Mouse (Mus musculus) B cell, adult 62 days (primary cell): ENCODE measurements around the gene Cyp27b1. TPM values are rescaled to one million over a fixed set of nuclear protein-coding genes. Genes with fewer than 3 reads are reported as not detected.

Experiments
- total RNA-seq: library from RNA; stranded (reverse); gene quantifications from 4 replicates; pipeline ENCODE4 v1.2.4, GENCODE M21; 2023

Gene Cyp27b1
- total RNA-seq, result 1.2 to 2.1 TPM in 2 of 4 replicates, not detected in the others

DNA sequence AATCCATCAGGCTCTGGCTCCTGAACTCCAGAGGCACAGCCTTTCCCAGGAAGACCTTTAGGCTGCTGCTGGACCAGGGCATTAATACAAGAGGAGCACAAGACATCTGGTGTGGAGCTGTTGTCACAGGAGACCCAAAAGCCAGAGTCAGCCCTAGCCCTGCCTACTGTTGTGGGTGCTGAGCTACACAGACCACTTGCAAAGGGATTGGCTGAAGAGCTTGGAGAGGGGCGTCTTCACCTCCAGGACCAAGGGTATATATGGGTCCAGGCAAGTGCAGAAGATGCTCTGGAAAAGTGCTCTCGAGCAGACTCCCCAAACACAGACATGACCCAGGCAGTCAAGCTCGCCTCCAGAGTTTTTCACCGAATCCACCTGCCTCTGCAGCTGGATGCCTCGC is at the start of gene Cyp27b1:
Cyp27b1 (plus strand) TSS at position 297 of the 400 bp plus-strand sequence.

DNA sequence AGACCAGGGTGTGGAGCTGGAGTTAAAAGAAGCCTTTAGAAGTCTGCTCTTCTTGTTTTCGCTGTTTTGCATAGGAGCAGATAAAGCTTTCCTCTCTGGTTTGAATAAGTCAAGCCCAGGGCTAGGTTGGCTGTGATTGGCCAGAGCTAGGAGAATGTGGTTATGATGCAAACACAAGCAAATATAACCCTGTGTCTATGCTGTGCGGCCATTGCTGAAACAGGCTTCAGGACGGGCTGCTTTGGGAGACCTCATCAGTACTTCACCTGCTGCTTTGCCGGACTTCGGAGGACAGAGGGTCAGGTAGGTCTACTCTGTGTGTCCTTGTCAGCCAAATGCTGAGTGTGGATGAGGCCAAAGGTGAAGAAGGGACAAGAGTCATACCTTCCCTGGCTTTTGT is 47.5 kb upstream of the Cyp27b1 start, which contains the start of gene Avil:
Avil (plus strand) TSS at position 181 of the 400 bp plus-strand sequence.

DNA sequence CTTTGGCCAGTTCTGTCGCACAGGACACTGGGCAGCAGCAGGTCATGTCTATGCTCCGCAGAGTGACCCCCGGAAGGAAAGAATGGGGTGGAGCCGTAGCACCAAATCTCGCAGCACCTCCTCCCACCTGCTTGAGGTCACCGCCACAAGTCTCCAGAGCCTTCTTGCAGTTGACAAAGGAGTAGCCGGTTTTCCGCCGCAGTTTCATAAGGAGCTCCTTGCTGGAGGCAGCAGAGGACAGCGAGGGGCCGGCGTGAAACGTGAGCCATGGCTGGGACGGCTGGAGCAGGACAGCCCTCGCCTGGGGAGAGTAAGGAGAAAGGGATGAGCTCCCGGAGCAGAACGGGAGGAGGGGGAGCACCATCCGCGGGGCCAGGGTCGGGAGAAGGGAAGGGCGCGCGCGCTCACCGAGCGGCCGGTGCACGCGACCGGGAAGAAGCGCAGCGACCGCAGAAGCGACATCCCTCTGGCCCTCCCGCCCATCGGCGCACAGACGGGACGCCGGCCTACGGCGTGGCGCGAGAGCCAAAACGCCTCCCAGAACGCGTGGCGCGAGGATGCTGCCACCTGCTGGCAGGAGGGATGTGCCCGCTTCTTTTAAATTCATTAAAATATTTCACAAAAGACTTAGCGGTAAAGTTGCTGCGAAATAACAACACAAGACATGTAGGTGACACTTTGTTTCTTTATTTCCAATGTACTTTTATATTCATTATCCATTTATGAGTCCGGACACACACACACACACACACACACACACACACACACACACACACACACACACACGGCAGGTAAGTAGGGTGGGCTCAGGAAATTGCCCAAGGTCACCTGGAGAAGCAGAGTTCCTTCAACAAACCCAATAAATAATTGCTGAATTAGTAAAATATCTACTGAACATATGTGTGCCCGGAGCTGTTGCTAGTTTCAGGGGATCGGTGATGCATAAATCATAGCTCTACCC is 17.4 kb upstream of the Cyp27b1 start, which contains the start of gene Tsfm:
Tsfm (minus strand) TSS at position 505 of the 961 bp plus-strand sequence.

DNA sequence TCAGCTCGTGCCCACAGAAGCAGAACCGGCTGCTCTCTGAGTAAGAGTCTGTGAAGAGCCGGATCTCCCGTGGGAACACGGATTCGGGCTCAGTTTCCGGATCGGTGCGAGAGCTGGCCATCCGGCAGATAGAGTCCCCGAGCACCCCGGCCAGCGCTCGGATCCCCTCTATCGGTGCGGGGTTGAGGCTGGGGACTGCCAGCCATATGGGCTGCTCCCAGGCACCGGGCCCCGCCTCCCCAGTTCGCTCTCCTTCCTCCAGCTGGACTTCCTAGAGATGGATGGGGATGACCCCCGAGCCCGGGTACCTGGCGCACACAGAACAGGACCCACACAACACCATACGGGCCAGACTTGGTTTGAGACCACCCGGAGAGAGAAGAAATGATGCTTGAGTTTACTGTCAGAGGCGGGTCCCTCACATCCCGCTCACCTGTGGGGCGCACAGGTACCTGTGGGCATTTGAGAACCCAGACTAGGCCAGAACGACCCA is 6.7 kb upstream of the Cyp27b1 start, which contains the start of the genes Mettl1 and Eef1akmt3:
Mettl1 (plus strand) TSS at position 141 of the 493 bp plus-strand sequence.
Eef1akmt3 (minus strand) TSS at position 240 of the 493 bp plus-strand sequence.

DNA sequence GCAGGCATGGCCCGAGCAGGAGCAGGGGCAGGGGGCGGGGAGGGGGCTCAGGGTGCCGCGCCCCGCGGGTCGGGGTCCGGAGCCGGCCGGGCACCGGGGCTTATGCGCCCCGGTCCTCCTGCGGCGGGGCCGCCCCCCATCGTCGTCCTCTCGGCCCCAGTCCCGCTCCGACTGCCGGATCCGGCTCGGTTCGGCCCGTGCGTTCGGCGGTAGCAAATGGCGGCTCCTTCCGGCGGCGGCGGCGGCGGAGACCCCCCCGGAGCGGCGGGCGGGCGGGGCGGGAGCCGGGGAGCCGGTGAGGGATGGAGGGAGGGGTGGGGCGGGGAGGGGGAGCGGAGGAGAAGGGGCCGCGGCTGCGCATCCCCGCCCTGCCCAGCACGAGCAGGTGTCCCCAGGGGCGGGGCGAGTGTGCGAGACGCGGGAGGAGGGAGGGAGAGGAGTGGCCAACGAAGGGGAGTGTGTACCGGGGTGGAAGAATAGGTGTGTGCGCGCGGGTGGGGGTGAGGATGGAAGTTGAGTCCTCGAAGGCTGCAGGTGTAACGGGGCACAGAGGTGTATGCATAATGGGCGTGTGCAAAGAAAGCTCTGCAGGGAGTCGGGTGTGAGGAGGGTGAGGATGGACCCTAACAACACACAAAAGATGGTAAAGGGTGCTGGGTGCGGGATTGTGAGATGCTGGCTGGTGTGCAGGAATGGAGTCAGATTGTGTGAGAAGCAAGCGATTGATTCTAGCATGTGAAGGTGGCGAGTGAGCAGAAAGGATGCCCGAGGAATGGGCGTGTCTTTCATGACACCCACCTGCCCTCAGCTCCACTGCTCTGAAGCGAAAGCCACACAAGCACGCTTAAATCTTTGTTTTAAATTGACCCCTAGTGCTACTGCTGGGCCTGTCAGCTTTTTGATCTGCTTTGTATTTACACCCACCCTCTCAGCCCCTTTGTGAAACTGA is 12.2 kb downstream of the Cyp27b1 start, which contains the start of gene March9:
March9 (minus strand) TSS at position 217 of the 949 bp plus-strand sequence.

DNA sequence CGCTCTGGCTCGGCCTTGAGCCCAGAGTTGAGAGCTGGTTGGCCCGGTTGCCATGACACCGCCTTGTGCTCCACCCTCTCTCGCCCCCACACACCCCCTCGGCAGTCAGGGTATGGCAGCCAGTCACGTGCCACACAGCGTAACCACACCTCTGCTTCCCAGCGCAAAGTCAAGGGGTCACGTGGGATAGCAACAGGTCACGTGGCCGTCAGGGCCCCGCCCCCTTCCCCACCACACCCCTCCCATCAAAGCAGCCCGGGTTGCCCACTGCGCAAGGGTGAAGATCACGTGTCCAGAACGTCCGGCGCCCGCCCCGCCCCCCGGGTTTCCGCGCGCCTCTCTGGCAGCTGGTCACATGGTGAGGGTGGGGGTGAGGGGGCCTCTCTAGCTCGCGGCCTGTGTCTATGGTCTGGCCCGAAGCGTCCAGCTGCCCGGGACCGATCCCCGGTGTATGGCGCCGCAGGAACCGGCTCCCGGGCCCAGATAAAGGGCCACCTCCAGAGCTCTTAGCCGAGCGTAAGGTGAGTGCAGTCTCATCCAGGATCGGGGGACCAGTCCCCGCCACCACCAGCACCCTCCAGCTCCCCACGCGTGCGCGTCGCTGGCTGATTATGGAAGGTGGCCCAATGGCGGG is 15.3 kb downstream of the Cyp27b1 start, which contains the start of gene Cdk4:
Cdk4 (plus strand) TSS at position 296 of the 634 bp plus-strand sequence.

DNA sequence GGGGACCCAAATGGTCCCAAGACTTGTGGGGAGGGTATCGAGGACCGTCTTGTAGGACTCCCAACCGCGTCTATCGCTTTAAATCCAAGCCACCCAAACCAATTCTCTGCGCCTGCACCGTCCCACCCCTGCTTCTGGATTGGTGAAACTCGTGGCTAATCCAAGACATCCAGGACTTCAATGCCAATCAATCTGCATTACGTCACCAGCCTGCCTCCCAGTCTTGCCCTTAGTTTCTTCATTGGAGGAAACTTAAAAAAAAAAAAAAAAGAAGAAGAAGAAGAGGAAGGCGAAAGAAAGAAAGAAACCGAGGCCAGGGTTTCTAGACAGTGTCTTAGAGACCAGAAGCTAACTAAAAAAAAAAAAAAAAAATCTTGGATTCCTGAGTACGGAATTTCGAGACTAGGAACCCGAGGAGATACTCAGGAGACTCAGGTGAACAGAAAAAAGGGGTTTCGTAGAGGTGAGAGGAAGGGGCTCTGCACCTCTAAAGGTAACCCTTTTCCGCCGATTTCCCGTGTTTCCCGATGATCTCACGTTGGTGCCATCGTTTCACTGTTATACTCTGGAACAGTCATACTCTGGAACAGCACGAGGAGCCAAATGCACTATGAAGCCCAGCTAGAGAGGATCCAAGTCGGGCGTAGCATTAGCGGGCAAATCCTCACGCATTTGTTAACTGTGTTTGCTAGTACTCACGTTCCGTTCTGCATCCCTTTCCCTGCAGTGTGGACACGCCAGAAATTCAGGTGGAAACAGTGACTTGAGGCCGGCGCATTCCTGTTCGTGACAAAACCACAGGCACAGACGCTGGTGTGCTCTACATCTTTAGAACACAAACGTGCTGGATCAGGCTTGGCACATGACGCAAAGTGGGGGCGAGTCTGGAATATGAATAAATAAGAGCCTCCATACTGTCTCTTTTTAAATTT is 22.4 kb downstream of the Cyp27b1 start, which contains the start of gene Tspan31:
Tspan31 (minus strand) TSS at position 75 of the 932 bp plus-strand sequence.

DNA sequence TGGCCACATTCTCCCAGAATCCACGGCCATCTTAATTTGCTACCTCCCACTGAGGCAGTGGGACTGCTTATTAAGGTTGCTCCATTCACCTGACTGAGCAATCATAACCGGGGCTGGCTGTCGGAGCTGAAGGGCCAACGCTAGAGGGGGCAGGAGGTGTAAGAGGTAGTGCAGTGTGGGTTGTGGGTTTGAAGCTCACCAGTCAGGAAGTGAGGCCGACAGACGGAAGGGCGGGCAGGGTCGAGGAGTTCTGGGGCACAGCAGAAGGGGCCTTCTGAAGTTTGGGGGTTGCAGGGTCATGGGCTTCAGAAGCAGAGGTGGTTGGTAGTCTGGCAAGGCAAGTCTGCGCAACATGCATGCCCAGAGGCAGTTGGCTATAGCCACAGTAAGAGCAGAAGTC is 27.0 kb downstream of the Cyp27b1 start, which contains the start of gene Agap2:
Agap2 (plus strand) TSS at position 205 of the 400 bp plus-strand sequence.

Other genes starting within 250 kb of the Cyp27b1 start
- 6.1 to 7.8 TPM (median 7.4 TPM) in 4 replicates for gene Atp23, start 146.9 kb upstream of the Cyp27b1 start, total RNA-seq
- gene Ctdsp2, start 69.5 kb upstream of the Cyp27b1 start, total RNA-seq, result 45.1 to 53.9 TPM (median 51.9 TPM) in 4 replicates
- gene Avil, start 47.5 kb upstream of the Cyp27b1 start, total RNA-seq, result 0.18 to 1.0 TPM (median 0.74 TPM) in 4 replicates
- gene Tsfm, start 17.4 kb upstream of the Cyp27b1 start, total RNA-seq, result 20.5 to 21.8 TPM (median 21.3 TPM) in 4 replicates
- gene Mettl1, start 6.8 kb upstream of the Cyp27b1 start, total RNA-seq, result 16.3 to 24.7 TPM (median 19.8 TPM) in 4 replicates
- 0.25 TPM in 1 of 4 replicates, not detected in the others for gene Eef1akmt3, start 6.7 kb upstream of the Cyp27b1 start, total RNA-seq
- gene March9, start 11.9 kb downstream of the Cyp27b1 start, total RNA-seq, result 2.8 to 3.4 TPM (median 3.3 TPM) in 4 replicates
- 127 to 135 TPM (median 129 TPM) in 4 replicates for gene Cdk4, start 15.3 kb downstream of the Cyp27b1 start, total RNA-seq
- 20.0 to 26.6 TPM (median 22.0 TPM) in 4 replicates for gene Tspan31, start 22.0 kb downstream of the Cyp27b1 start, total RNA-seq
- gene Agap2, start 27.0 kb downstream of the Cyp27b1 start, total RNA-seq, result 97.5 to 109 TPM (median 105 TPM) in 4 replicates
- gene Os9, start 72.9 kb downstream of the Cyp27b1 start, total RNA-seq, result 80.1 to 89.5 TPM (median 81.2 TPM) in 4 replicates
- 467 to 503 TPM (median 480 TPM) in 4 replicates for gene B4galnt1, start 117.0 kb downstream of the Cyp27b1 start, total RNA-seq
- not detected in 4 replicates for gene Slc26a10, start 132.4 kb downstream of the Cyp27b1 start, total RNA-seq
- 0.33 TPM in 1 of 4 replicates, not detected in the others for gene Arhgef25, start 141.8 kb downstream of the Cyp27b1 start, total RNA-seq
- gene Dtx3, start 147.5 kb downstream of the Cyp27b1 start, total RNA-seq, result 63.9 to 74.8 TPM (median 72.1 TPM) in 4 replicates
- gene Pip4k2c, start 163.3 kb downstream of the Cyp27b1 start, total RNA-seq, result 61.9 to 65.3 TPM (median 63.0 TPM) in 4 replicates
- 0.33 to 0.85 TPM (median 0.48 TPM) in 4 replicates for gene Kif5a, start 215.1 kb downstream of the Cyp27b1 start, total RNA-seq
- gene Dctn2, start 218.1 kb downstream of the Cyp27b1 start, total RNA-seq, result 109 to 116 TPM (median 114 TPM) in 4 replicates
- 99.9 to 129 TPM (median 111 TPM) in 4 replicates for gene Mbd6, start 240.8 kb downstream of the Cyp27b1 start, total RNA-seq